Mouse (Mus musculus) lung, adult 2 months (tissue): ENCODE results near the gene Ptpn11.

ENCODE experiments used
- CTCF ChIP-seq: fragments of 200-500 bp; IDR thresholded peaks from 2 replicates; pipeline ENCODE4 v1.5.1; 2011; ENCODE audit warnings: mild to moderate bottlenecking, low read length, control low read depth; ENCODE audit not compliant: insufficient read depth
- POLR2A ChIP-seq: fragments of 200-500 bp; IDR thresholded peaks from 2 replicates; pipeline ENCODE4 v1.6.1; 2011; ENCODE audit warnings: low read depth, mild to moderate bottlenecking, control low read depth, low read length, borderline replicate concordance; ENCODE audit errors: extremely low read depth

- TF ChIP-seq CTCF (no peak), POLR2A (no peak)
These were observed 101.5 kb downstream of the Ptpn11 start for GRCm38 (mm10) chr5:121089660-121090059.
